Mouse (Mus musculus) urinary bladder, postnatal 14 days (tissue): ENCODE measurements around the gene Magi1.
A peak's percentile ranks its signal among the peaks of the same experiment; 100 is the strongest.

Source experiments
- DNase-seq: peaks from one replicate; pipeline ENCODE4 v3.0.0; 2021; ENCODE audit warnings: low spot score

Gene Magi1

GRCm38 (mm10) chr6:93968721-93969120 is 315.0 kb downstream of the Magi1 start:
- DNase-seq, result no peak

GRCm38 (mm10) chr6:93962757-93963336 is 320.9 kb downstream of the Magi1 start:
- DNase-seq, result no peak

GRCm38 (mm10) chr6:93961782-93962181 is 321.9 kb downstream of the Magi1 start:
- DNase-seq, result no peak

GRCm38 (mm10) chr6:93957172-93957571 is 326.5 kb downstream of the Magi1 start:
- no peak for DNase-seq

- no peak for DNase-seq
These were observed 337.1 kb downstream of the Magi1 start for GRCm38 (mm10) chr6:93946612-93947011.

GRCm38 (mm10) chr6:93936359-93936758 is 347.4 kb downstream of the Magi1 start:
- no peak for DNase-seq

GRCm38 (mm10) chr6:93935793-93936192 is 347.9 kb downstream of the Magi1 start:
- DNase-seq, result peak; percentile 16

GRCm38 (mm10) chr6:93934700-93935099 is 349.0 kb downstream of the Magi1 start:
- DNase-seq, result no peak

GRCm38 (mm10) chr6:93924568-93924967 is 359.1 kb downstream of the Magi1 start:
- DNase-seq, result no peak

GRCm38 (mm10) chr6:93923972-93924371 is 359.7 kb downstream of the Magi1 start:
- no peak for DNase-seq

GRCm38 (mm10) chr6:93923351-93923750 is 360.4 kb downstream of the Magi1 start:
- DNase-seq, result no peak

- DNase-seq, result no peak
These were observed 360.8 kb downstream of the Magi1 start for GRCm38 (mm10) chr6:93922931-93923330.

- DNase-seq, result no peak
These were observed 370.4 kb downstream of the Magi1 start for GRCm38 (mm10) chr6:93913226-93913861.

- no peak for DNase-seq
These were observed 371.0 kb downstream of the Magi1 start for GRCm38 (mm10) chr6:93912582-93913225.

- no peak for DNase-seq
These were observed 371.6 kb downstream of the Magi1 start for GRCm38 (mm10) chr6:93912003-93912581.

GRCm38 (mm10) chr6:93911420-93911819 is 372.3 kb downstream of the Magi1 start:
- no peak for DNase-seq

- DNase-seq, result no peak
These were observed 373.7 kb downstream of the Magi1 start for GRCm38 (mm10) chr6:93909976-93910375.

- no peak for DNase-seq
These were observed 378.7 kb downstream of the Magi1 start for GRCm38 (mm10) chr6:93904987-93905386.

GRCm38 (mm10) chr6:93902239-93902638 is 381.5 kb downstream of the Magi1 start:
- no peak for DNase-seq

- no peak for DNase-seq
These were observed 382.3 kb downstream of the Magi1 start for GRCm38 (mm10) chr6:93901408-93901807.

- no peak for DNase-seq
These were observed 386.2 kb downstream of the Magi1 start for GRCm38 (mm10) chr6:93897512-93897911.

GRCm38 (mm10) chr6:93895721-93896120 is 388.0 kb downstream of the Magi1 start:
- no peak for DNase-seq

GRCm38 (mm10) chr6:93893956-93894355 is 389.8 kb downstream of the Magi1 start:
- no peak for DNase-seq
